Mouse (Mus musculus): ENCODE data around the gene Slc12a3. TPM values are rescaled to one million over a fixed set of nuclear protein-coding genes. Genes with fewer than 3 reads are reported as not detected.
A peak's percentile ranks its signal among the peaks of the same experiment; 100 is the strongest.

Slc12a3 gene
- total and polyA plus RNA-seq, 3 experiments = not detected

GRCm38 (mm10) chr8:94387027-94387684 lies 58.2 kb downstream of the Slc12a3 start (continued):
- TF ChIP-seq KAT2A (conservative IDR thresholded peaks at IDR 0.05; ENCODE audit: low read depth, low read length) = no peak
- no peak; a peak in 1 of 4 replicates for TF ChIP-seq POLR2A (IDR thresholded peaks at IDR 0.05; ENCODE audit: control insufficient read depth in 1 of 2, insufficient read depth in 1 of 2, low read depth in 1 of 2, low read length in 2 of 2, poor library complexity in 1 of 2)
- TF ChIP-seq MEF2A (IDR thresholded peaks at IDR 0.05; ENCODE audit: extremely low read depth, insufficient replicate concordance, low read depth, low read length, poor library complexity, severe bottlenecking) = no peak
- no peak for TF ChIP-seq MYB (IDR thresholded peaks at IDR 0.05; ENCODE audit: low read depth, low read length)
- TF ChIP-seq POLR2AphosphoS5 (IDR thresholded peaks at IDR 0.05; ENCODE audit: borderline replicate concordance, low read depth, low read length) = no peak

- DNase-seq (ENCODE audit: low read depth, low spot score) = peak; percentile 34
- 0 out of 2 replicates have a peak overlapping the region, but pooled peaks have one; percentile 2 for H3K27ac ChIP-seq (ENCODE audit: control insufficient read depth, low read depth, low read length)
- peaks cover 13 to 25% of the 10 kb centered on the region in 2 experiments for H3K4me1 ChIP-seq (ENCODE audit: control insufficient read depth in 1 of 2, insufficient read depth in 2 of 2, low read length in 2 of 2)
- peaks cover 34% of the 10 kb centered on the region for H3K79me2 ChIP-seq (ENCODE audit: control insufficient read depth, insufficient read depth, low read length, poor library complexity)
- H3K9me3 ChIP-seq (replicated peaks; ENCODE audit: insufficient read depth, low read length) = no peaks in the 10 kb centered on the region
- H3K9ac ChIP-seq (ENCODE audit: control insufficient read depth, low read depth, low read length, poor library complexity, severe bottlenecking) = peak overlapping the region; percentile 82
- no peaks in the 10 kb centered on the region for H3K27me3 ChIP-seq (ENCODE audit: control insufficient read depth in 1 of 2, insufficient read depth in 2 of 2, low read length in 2 of 2)
- peaks cover 36 to 38% of the 10 kb centered on the region in 2 experiments for H3K36me3 ChIP-seq (ENCODE audit: control insufficient read depth in 1 of 2, insufficient read depth in 2 of 2, low read length in 2 of 2)
- peak overlapping the region; percentile 93 to 94 for H3K4me3 ChIP-seq (ENCODE audit: control insufficient read depth in 1 of 2, insufficient read depth in 1 of 2, low read depth in 2 of 2, low read length in 2 of 2)
- TF ChIP-seq MEF2A (IDR thresholded peaks at IDR 0.05; ENCODE audit: extremely low read depth, insufficient replicate concordance, low read depth, low read length, poor library complexity, severe bottlenecking) (no peak), MAX (IDR thresholded peaks at IDR 0.05; ENCODE audit: low read length) (no peak), GATA1 (IDR thresholded peaks at IDR 0.05; ENCODE audit: low read depth, low read length) (no peak), RCOR1 (IDR thresholded peaks at IDR 0.05; ENCODE audit: low read depth, low read length) (no peak), POLR2AphosphoS2 (IDR thresholded peaks at IDR 0.05; ENCODE audit: low read length) (no peak), CHD1 (IDR thresholded peaks at IDR 0.05; ENCODE audit: low read depth, low read length) (no peak; the same call in 1 of the 2 replicates), MYC (IDR thresholded peaks at IDR 0.05; ENCODE audit: low read depth, low read length) (0 out of 2 replicates have a peak, but pooled peaks have one; percentile 9), NELFE (IDR thresholded peaks at IDR 0.05; ENCODE audit: low read depth, low read length) (no peak), SMC3 (IDR thresholded peaks at IDR 0.05; ENCODE audit: low read depth, low read length) (no peak), ZNF384 (IDR thresholded peaks at IDR 0.05; ENCODE audit: low read depth, low read length) (peak; percentile 60; the same call in 1 of the 2 replicates), SIN3A (IDR thresholded peaks at IDR 0.05; ENCODE audit: low read length) (no peak)
Measured at GRCm38 (mm10) chr8:94387785-94388184, 58.8 kb downstream of the Slc12a3 start.

- Histone ChIP-seq H3K9ac (ENCODE audit: control insufficient read depth, low read depth, low read length, poor library complexity, severe bottlenecking) (no peak overlapping the region), H3K4me3 (ENCODE audit: control insufficient read depth in 1 of 2, insufficient read depth in 1 of 2, low read depth in 2 of 2, low read length in 2 of 2) (no peak overlapping the region), H3K27ac (ENCODE audit: control insufficient read depth, low read depth, low read length) (no peak overlapping the region), H3K4me1 (ENCODE audit: control insufficient read depth in 1 of 2, insufficient read depth in 2 of 2, low read length in 2 of 2) (peaks cover 10 to 12% of the 10 kb centered on the region in 2 experiments), H3K79me2 (ENCODE audit: control insufficient read depth, insufficient read depth, low read length, poor library complexity) (peaks cover 34% of the 10 kb centered on the region), H3K27me3 (ENCODE audit: control insufficient read depth in 1 of 2, insufficient read depth in 2 of 2, low read length in 2 of 2) (no peaks in the 10 kb centered on the region), H3K36me3 (ENCODE audit: control insufficient read depth in 1 of 2, insufficient read depth in 2 of 2, low read length in 2 of 2) (peaks cover 26 to 38% of the 10 kb centered on the region in 2 experiments), H3K9me3 (replicated peaks; ENCODE audit: insufficient read depth, low read length) (no peaks in the 10 kb centered on the region)
- no peak for DNase-seq (ENCODE audit: low read depth, low spot score)
- TF ChIP-seq MYC (IDR thresholded peaks at IDR 0.05; ENCODE audit: low read depth, low read length) (no peak), POLR2AphosphoS2 (IDR thresholded peaks at IDR 0.05; ENCODE audit: low read length) (no peak), KAT2A (conservative IDR thresholded peaks at IDR 0.05; ENCODE audit: low read depth, low read length) (no peak), TBP (IDR thresholded peaks at IDR 0.05; ENCODE audit: low read depth, low read length) (no peak), BHLHE40 (IDR thresholded peaks at IDR 0.05; ENCODE audit: borderline replicate concordance, low read depth, low read length) (no peak), MAFK (IDR thresholded peaks at IDR 0.05; ENCODE audit: borderline replicate concordance, low read depth, low read length) (no peak), USF1 (IDR thresholded peaks at IDR 0.05; ENCODE audit: low read depth, low read length) (no peak)
Measured at GRCm38 (mm10) chr8:94389531-94389930, 60.5 kb downstream of the Slc12a3 start.
